Mouse (Mus musculus): ENCODE measurements at regions not wholly inside any gene's neighbourhood (a gene's known extent, or its start where the extent isn't known, plus 50 kb on each side); places are given as distances from the start of the nearest gene placed in this dataset.

- Histone ChIP-seq H3K9ac (ENCODE audit: insufficient read depth, low read depth) (no peak overlapping the region), H3K36me3 (replicated peaks in 1 of 2; ENCODE audit: control insufficient read depth in 1 of 2, insufficient read depth in 1 of 2, low read length in 1 of 2) (no peaks in the 10 kb centered on the region), H3K27me3 (replicated peaks) (no peaks in the 10 kb centered on the region), H3K79me2 (replicated peaks; ENCODE audit: control insufficient read depth, extremely low read depth, insufficient read depth, poor library complexity, severe bottlenecking) (no peaks in the 10 kb centered on the region), H3K4me1 (ENCODE audit: control insufficient read depth in 1 of 2, insufficient read depth in 2 of 2) (no peaks in the 10 kb centered on the region), H3K4me2 (ENCODE audit: insufficient read depth, low read depth, poor library complexity, severe bottlenecking) (no peak overlapping the region), H3K27ac (ENCODE audit: insufficient read depth, low read depth) (no peak overlapping the region), H3K4me3 (replicated peaks in 1 of 3; ENCODE audit: low read depth in 2 of 3, low read length in 2 of 3, poor library complexity in 1 of 3) (no peak overlapping the region), H3K9me3 (replicated peaks; ENCODE audit: low read length) (no peaks in the 10 kb centered on the region)
- TF ChIP-seq ZKSCAN1 (IDR thresholded peaks at IDR 0.05; ENCODE audit: borderline replicate concordance, low read depth, low read length) (no peak), USF2 (conservative IDR thresholded peaks at IDR 0.05; ENCODE audit: low read depth, low read length) (no peak), ZC3H11A (IDR thresholded peaks at IDR 0.05; ENCODE audit: low read depth, low read length) (no peak)
- in situ Hi-C loops (cut with MboI; ENCODE audit: low pct_ligation_motif_present, low pct_unique_long_range_greater_than_20kb, low sequenced_read_pairs) (no loop called here), dilution Hi-C loops (cut with MboI; ENCODE audit: extremely low pct_ligation_motif_present, extremely low pct_unique_long_range_greater_than_20kb, low sequenced_read_pairs) (no loop called here)
- DNase-seq (ENCODE audit: extremely low read depth), result no peak
Observed at GRCm38 (mm10) chr3:66739356-66740014, 241.7 kb upstream of the Rsrc1 start.

- TF ChIP-seq NELFE (IDR thresholded peaks at IDR 0.05; ENCODE audit: low read depth, low read length), result no peak
- no peak for TF ChIP-seq CTCF (conservative IDR thresholded peaks at IDR 0.05 in 1 of 2, IDR thresholded peaks at IDR 0.05 in 1 of 2; ENCODE audit: low read depth in 2 of 2, low read length in 2 of 2)
- no peak for TF ChIP-seq ZC3H11A (IDR thresholded peaks at IDR 0.05; ENCODE audit: low read depth, low read length)
- no peak for TF ChIP-seq EP300 (IDR thresholded peaks at IDR 0.05; ENCODE audit: low read length)
- no peak for TF ChIP-seq USF2 (conservative IDR thresholded peaks at IDR 0.05; ENCODE audit: low read depth, low read length)
- TF ChIP-seq ZMIZ1 (IDR thresholded peaks at IDR 0.05; ENCODE audit: low read depth, low read length), result no peak
- dilution Hi-C loops (cut with MboI; ENCODE audit: extremely low pct_ligation_motif_present, extremely low pct_unique_long_range_greater_than_20kb, low sequenced_read_pairs), result no loop called here
Observed at GRCm38 (mm10) chr3:66744133-66744913, 236.9 kb upstream of the Rsrc1 start.

DNA sequence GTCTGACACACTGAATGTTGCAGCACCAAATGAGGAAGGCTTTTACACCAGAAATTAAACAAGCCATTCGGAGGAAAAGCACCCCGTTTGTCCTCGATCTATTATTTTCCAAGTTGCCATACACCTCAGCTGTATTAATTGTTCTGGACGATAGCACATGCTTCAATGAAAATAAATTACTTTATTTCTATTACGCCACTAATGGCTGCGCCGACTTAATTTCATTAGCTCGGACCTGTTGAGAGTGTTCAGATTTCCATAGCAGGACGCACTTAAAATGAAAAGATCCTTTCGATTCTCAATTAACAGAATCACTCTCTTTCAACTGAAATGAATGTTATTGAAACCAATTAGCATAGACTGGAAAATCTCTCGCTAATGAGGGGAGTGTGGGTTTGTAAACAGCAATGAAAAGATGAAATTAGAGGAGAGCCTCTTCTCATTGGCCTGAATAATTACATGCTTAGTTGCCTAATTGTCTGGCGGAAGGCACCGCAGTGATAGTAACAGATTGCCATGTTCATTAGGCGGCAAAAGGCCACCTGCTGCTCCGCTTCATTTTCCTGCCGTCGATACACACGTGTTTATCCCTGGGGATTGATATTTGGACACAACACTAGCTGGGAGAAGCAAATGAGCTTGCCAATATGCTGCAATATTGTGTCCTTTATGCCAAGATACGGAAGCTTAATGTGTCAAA lies 234.7 kb upstream of the Rsrc1 start:
- TF ChIP-seq POLR2AphosphoS2 (IDR thresholded peaks at IDR 0.05; ENCODE audit: low read depth, low read length) (no peak), MYC (IDR thresholded peaks at IDR 0.05; ENCODE audit: low read depth, low read length) (no peak), TCF12 (IDR thresholded peaks at IDR 0.05; ENCODE audit: low read depth, low read length) (no peak), CHD1 (IDR thresholded peaks at IDR 0.05; ENCODE audit: low read depth, low read length) (no peak)
- H3K36me3 ChIP-seq (replicated peaks in 1 of 2; ENCODE audit: control insufficient read depth in 1 of 2, insufficient read depth in 1 of 2, low read length in 1 of 2), result no peaks in the 10 kb centered on the region
- H3K9ac ChIP-seq (ENCODE audit: insufficient read depth, low read depth), result no peak overlapping the region
- H3K4me2 ChIP-seq (ENCODE audit: insufficient read depth, low read depth, poor library complexity, severe bottlenecking), result no peak overlapping the region
- no peaks in the 10 kb centered on the region for H3K27me3 ChIP-seq (replicated peaks)
- dilution Hi-C loops (cut with MboI; ENCODE audit: extremely low pct_ligation_motif_present, extremely low pct_unique_long_range_greater_than_20kb, low sequenced_read_pairs) (no loop called here), in situ Hi-C loops (cut with MboI; ENCODE audit: low pct_ligation_motif_present, low pct_unique_long_range_greater_than_20kb, low sequenced_read_pairs) (no loop called here)
- DNase-seq (ENCODE audit: extremely low read depth), result no peak
- H3K4me1 ChIP-seq (ENCODE audit: control insufficient read depth in 1 of 2, insufficient read depth in 2 of 2), result peaks cover 4 to 17% of the 10 kb centered on the region in 2 experiments
- no peaks in the 10 kb centered on the region for H3K79me2 ChIP-seq (replicated peaks; ENCODE audit: control insufficient read depth, extremely low read depth, insufficient read depth, poor library complexity, severe bottlenecking)
- H3K27ac ChIP-seq (ENCODE audit: insufficient read depth, low read depth), result no peak overlapping the region
- H3K4me3 ChIP-seq (replicated peaks in 1 of 3; ENCODE audit: low read depth in 2 of 3, low read length in 2 of 3, poor library complexity in 1 of 3), result no peak overlapping the region
- no peaks in the 10 kb centered on the region for H3K9me3 ChIP-seq (replicated peaks; ENCODE audit: low read length)

More at GRCm38 (mm10) chr3:66744133-66744913, 236.9 kb upstream of the Rsrc1 start:
- Histone ChIP-seq H3K4me2 (ENCODE audit: insufficient read depth, low read depth, poor library complexity, severe bottlenecking) (no peak overlapping the region), H3K79me2 (replicated peaks; ENCODE audit: control insufficient read depth, extremely low read depth, insufficient read depth, poor library complexity, severe bottlenecking) (no peaks in the 10 kb centered on the region), H3K4me3 (replicated peaks in 1 of 3; ENCODE audit: low read depth in 2 of 3, low read length in 2 of 3, poor library complexity in 1 of 3) (no peak overlapping the region), H3K27me3 (replicated peaks) (no peaks in the 10 kb centered on the region), H3K9me3 (replicated peaks; ENCODE audit: low read length) (no peaks in the 10 kb centered on the region), H3K4me1 (ENCODE audit: control insufficient read depth in 1 of 2, insufficient read depth in 2 of 2) (peaks cover 4 to 17% of the 10 kb centered on the region in 2 experiments), H3K36me3 (replicated peaks in 1 of 2; ENCODE audit: control insufficient read depth in 1 of 2, insufficient read depth in 1 of 2, low read length in 1 of 2) (no peaks in the 10 kb centered on the region), H3K27ac (ENCODE audit: insufficient read depth, low read depth) (no peak overlapping the region), H3K9ac (ENCODE audit: insufficient read depth, low read depth) (no peak overlapping the region)
- no peak for DNase-seq (ENCODE audit: extremely low read depth)
- in situ Hi-C loops (cut with MboI; ENCODE audit: low pct_ligation_motif_present, low pct_unique_long_range_greater_than_20kb, low sequenced_read_pairs), result no loop called here
